Mouse (Mus musculus): ENCODE measurements around the gene Tmem121b. TPM values are rescaled to one million over a fixed set of nuclear protein-coding genes. Genes with fewer than 3 reads are reported as not detected.

Tmem121b gene
- polyA plus RNA-seq, 1 experiment from 2014 or later: 0.42 TPM

- no peak overlapping the region for H3K27ac ChIP-seq
- H3K9me3 ChIP-seq: no peaks in the 10 kb centered on the region
- no peak overlapping the region for H3K4me2 ChIP-seq
- peaks cover 53% of the 10 kb centered on the region for H3K36me3 ChIP-seq
- H3K4me3 ChIP-seq: no peak overlapping the region
- H3K4me1 ChIP-seq: no peaks in the 10 kb centered on the region
- ATAC-seq (ENCODE audit: insufficient number of reproducible peaks, insufficient read depth, low FRiP score, low TSS enrichment, low read depth): no peak
- no peak overlapping the region for H3K9ac ChIP-seq
- 93% methylated on average over 4 of the region's 4 CpGs for WGBS
- no peaks in the 10 kb centered on the region for H3K27me3 ChIP-seq
Measured at GRCm38 (mm10) chr6:120442171-120442749, 51.3 kb downstream of the Tmem121b start.

Other genes starting within 250 kb of the Tmem121b start
- 1.1 and 1.2 TPM in 2 replicates for gene D330020A13Rik, start 199.4 kb downstream of the Tmem121b start, polyA plus RNA-seq (2015; fragmentation: Nextera tagmentation; extraction: Ambion mirVana)
- 1.0 and 1.3 TPM in 2 replicates for gene B4galnt3, start 199.2 kb downstream of the Tmem121b start, polyA plus RNA-seq (2015; fragmentation: Nextera tagmentation; extraction: Ambion mirVana)
- gene Kdm5a, start 129.7 kb downstream of the Tmem121b start, polyA plus RNA-seq (2015; fragmentation: Nextera tagmentation; extraction: Ambion mirVana): 57.8 and 60.0 TPM in 2 replicates
- 22.5 and 29.1 TPM in 2 replicates for gene Ccdc77, start 129.4 kb downstream of the Tmem121b start, polyA plus RNA-seq (2015; fragmentation: Nextera tagmentation; extraction: Ambion mirVana)
- 7.4 and 7.7 TPM in 2 replicates for gene Il17ra, start 30.6 kb downstream of the Tmem121b start, polyA plus RNA-seq (2015; fragmentation: Nextera tagmentation; extraction: Ambion mirVana)
- gene Hdhd5, start 37.5 kb upstream of the Tmem121b start, polyA plus RNA-seq (2015; fragmentation: Nextera tagmentation; extraction: Ambion mirVana): 18.8 and 19.8 TPM in 2 replicates
- gene Cecr2, start 172.6 kb upstream of the Tmem121b start, polyA plus RNA-seq (2015; fragmentation: Nextera tagmentation; extraction: Ambion mirVana): 2.4 and 4.2 TPM in 2 replicates